Mouse (Mus musculus) liver, embryonic 14.5 days (tissue): ENCODE data around the gene a.

ENCODE experiments used
- CTCF ChIP-seq: IDR thresholded peaks from 2 replicates; pipeline ENCODE4 v1.5.1; 2016; ENCODE audit warnings: antibody characterized with exemption, low read depth, control low read depth
- EP300 ChIP-seq: IDR thresholded peaks from 2 replicates; pipeline ENCODE4 v1.6.1; 2016; ENCODE audit warnings: antibody characterized with exemption, low read depth

- TF ChIP-seq CTCF (no peak), EP300 (no peak)
These were observed 281.3 kb downstream of the a start for GRCm38 (mm10) chr2:155072353-155073145.
